Mouse (Mus musculus): ENCODE measurements around the gene Cd38. TPM values are rescaled to one million over a fixed set of nuclear protein-coding genes. Genes with fewer than 3 reads are reported as not detected.

Gene Cd38
- polyA plus RNA-seq, 1 experiment, result 6.3 TPM

DNA sequence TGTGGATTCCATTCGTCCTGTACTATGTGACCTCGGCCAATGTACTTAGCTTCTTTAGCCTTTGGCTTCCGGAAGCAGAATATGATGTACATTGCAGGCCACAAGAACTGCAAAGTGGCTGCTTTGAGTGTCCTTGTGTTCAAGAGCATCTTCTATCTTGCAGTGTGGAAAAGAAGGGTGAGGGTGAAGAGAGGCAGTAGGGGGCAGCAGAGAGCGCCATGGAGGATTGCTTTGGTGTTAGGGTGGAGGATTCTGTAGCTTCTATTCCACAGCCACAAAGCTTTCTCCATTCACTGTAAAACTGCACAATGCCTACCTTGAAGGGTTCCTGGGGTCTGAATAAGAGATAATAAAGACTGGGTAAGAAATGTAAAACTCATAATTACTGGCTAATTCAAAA, 55.6 kb downstream of the Cd38 start:
- H3K27ac ChIP-seq (ENCODE audit: insufficient read depth, low read length), result no peak overlapping the region
- no peaks in the 10 kb centered on the region for H3K4me1 ChIP-seq (ENCODE audit: control insufficient read depth, insufficient read depth, low read length)
- H3K9ac ChIP-seq (ENCODE audit: low read depth, poor library complexity, severe bottlenecking), result no peak overlapping the region
- H3K27me3 ChIP-seq (ENCODE audit: control insufficient read depth, insufficient read depth, low read length, poor library complexity, severe bottlenecking), result no peaks in the 10 kb centered on the region
- TF ChIP-seq POLR2A (IDR thresholded peaks at IDR 0.05; ENCODE audit: insufficient read depth, low read length) (no peak), CTCF (IDR thresholded peaks at IDR 0.05; ENCODE audit: low read depth, low read length) (peak; percentile 70), EP300 (IDR thresholded peaks at IDR 0.05; ENCODE audit: insufficient read depth, low read depth, low read length) (no peak)
- no peaks in the 10 kb centered on the region for H3K9me3 ChIP-seq (replicated peaks; ENCODE audit: control insufficient read depth, insufficient read depth, low read length, poor library complexity, severe bottlenecking)
- H3K36me3 ChIP-seq (ENCODE audit: control insufficient read depth, insufficient read depth, low read length, poor library complexity, severe bottlenecking), result no peaks in the 10 kb centered on the region
- no peak overlapping the region for H3K4me3 ChIP-seq (ENCODE audit: low read depth, low read length)

DNA sequence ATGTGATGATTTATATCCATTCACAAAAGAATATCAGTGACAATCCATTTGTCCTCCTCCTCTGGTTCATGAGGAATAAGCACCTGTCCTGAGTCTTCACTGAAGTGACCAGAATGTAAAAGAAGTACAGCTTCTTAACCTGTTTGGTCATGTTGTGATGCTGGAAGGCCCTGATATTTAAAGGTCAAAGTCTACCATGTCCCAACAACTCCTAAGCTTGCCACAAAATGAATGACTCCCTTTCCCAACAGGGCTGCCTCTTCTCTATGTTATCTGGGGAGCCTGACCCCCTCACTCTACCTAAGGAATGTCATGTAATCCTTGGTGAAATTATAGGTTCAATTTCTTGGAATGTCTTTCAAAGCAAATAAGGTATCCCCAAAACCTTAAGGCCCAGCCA, 59.4 kb downstream of the Cd38 start:
- no peaks in the 10 kb centered on the region for H3K36me3 ChIP-seq (ENCODE audit: control insufficient read depth, insufficient read depth, low read length, poor library complexity, severe bottlenecking)
- H3K27me3 ChIP-seq (ENCODE audit: control insufficient read depth, insufficient read depth, low read length, poor library complexity, severe bottlenecking), result no peaks in the 10 kb centered on the region
- H3K4me1 ChIP-seq (ENCODE audit: control insufficient read depth, insufficient read depth, low read length), result no peaks in the 10 kb centered on the region
- no peak overlapping the region for H3K9ac ChIP-seq (ENCODE audit: low read depth, poor library complexity, severe bottlenecking)
- H3K9me3 ChIP-seq (replicated peaks; ENCODE audit: control insufficient read depth, insufficient read depth, low read length, poor library complexity, severe bottlenecking), result no peaks in the 10 kb centered on the region
- H3K27ac ChIP-seq (ENCODE audit: insufficient read depth, low read length), result no peak overlapping the region
- TF ChIP-seq POLR2A (IDR thresholded peaks at IDR 0.05; ENCODE audit: insufficient read depth, low read length) (no peak), CTCF (IDR thresholded peaks at IDR 0.05; ENCODE audit: low read depth, low read length) (no peak), EP300 (IDR thresholded peaks at IDR 0.05; ENCODE audit: insufficient read depth, low read depth, low read length) (no peak)
- no peak overlapping the region for H3K4me3 ChIP-seq (ENCODE audit: low read depth, low read length)

DNA sequence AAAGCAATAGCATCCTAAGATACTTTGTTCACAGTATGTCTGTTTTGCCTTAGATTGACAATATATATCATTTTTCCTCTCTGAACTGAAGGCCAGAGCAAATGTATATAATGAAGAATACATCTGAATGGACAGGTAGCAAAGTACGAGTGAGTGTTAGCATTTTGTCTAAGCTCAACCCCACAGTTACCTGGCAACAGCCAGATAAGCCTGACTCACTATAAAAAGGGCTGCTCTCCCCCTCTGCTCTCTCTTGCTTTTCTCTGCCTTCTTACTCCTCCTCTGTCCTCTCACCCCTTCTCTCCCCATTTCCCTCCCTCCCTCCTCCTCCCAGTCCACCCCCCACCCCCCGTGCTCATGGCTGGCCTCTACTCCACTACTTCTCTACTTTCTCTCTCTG, 64.9 kb downstream of the Cd38 start:
- no peaks in the 10 kb centered on the region for H3K4me1 ChIP-seq (ENCODE audit: control insufficient read depth, insufficient read depth, low read length)
- H3K4me3 ChIP-seq (ENCODE audit: low read depth, low read length), result no peak overlapping the region
- H3K27ac ChIP-seq (ENCODE audit: insufficient read depth, low read length), result no peak overlapping the region
- TF ChIP-seq POLR2A (IDR thresholded peaks at IDR 0.05; ENCODE audit: insufficient read depth, low read length) (no peak), CTCF (IDR thresholded peaks at IDR 0.05; ENCODE audit: low read depth, low read length) (no peak), EP300 (IDR thresholded peaks at IDR 0.05; ENCODE audit: insufficient read depth, low read depth, low read length) (no peak)
- H3K9ac ChIP-seq (ENCODE audit: low read depth, poor library complexity, severe bottlenecking), result no peak overlapping the region
- H3K27me3 ChIP-seq (ENCODE audit: control insufficient read depth, insufficient read depth, low read length, poor library complexity, severe bottlenecking), result no peaks in the 10 kb centered on the region
- H3K36me3 ChIP-seq (ENCODE audit: control insufficient read depth, insufficient read depth, low read length, poor library complexity, severe bottlenecking), result no peaks in the 10 kb centered on the region
- H3K9me3 ChIP-seq (replicated peaks; ENCODE audit: control insufficient read depth, insufficient read depth, low read length, poor library complexity, severe bottlenecking), result no peaks in the 10 kb centered on the region

GRCm38 (mm10) chr5:43947330-43947977, 79.1 kb downstream of the Cd38 start:
- no peaks in the 10 kb centered on the region for H3K36me3 ChIP-seq (ENCODE audit: control insufficient read depth, insufficient read depth, low read length, poor library complexity, severe bottlenecking)
- H3K9me3 ChIP-seq (replicated peaks; ENCODE audit: control insufficient read depth, insufficient read depth, low read length, poor library complexity, severe bottlenecking), result no peaks in the 10 kb centered on the region; the same call in 1 of the 2 replicates
- H3K4me1 ChIP-seq (ENCODE audit: control insufficient read depth, insufficient read depth, low read length), result no peaks in the 10 kb centered on the region
- H3K27me3 ChIP-seq (ENCODE audit: control insufficient read depth, insufficient read depth, low read length, poor library complexity, severe bottlenecking), result no peaks in the 10 kb centered on the region
- no peak overlapping the region for H3K4me3 ChIP-seq (ENCODE audit: low read depth, low read length)
- H3K9ac ChIP-seq (ENCODE audit: low read depth, poor library complexity, severe bottlenecking), result peak overlapping the region; percentile 23; the same call in 1 of the 2 replicates
- TF ChIP-seq CTCF (IDR thresholded peaks at IDR 0.05; ENCODE audit: low read depth, low read length) (no peak), EP300 (IDR thresholded peaks at IDR 0.05; ENCODE audit: insufficient read depth, low read depth, low read length) (no peak), POLR2A (IDR thresholded peaks at IDR 0.05; ENCODE audit: insufficient read depth, low read length) (no peak)
- peak overlapping the region; percentile 80 for H3K27ac ChIP-seq (ENCODE audit: insufficient read depth, low read length)

GRCm38 (mm10) chr5:43948111-43948743, 79.9 kb downstream of the Cd38 start:
- H3K27me3 ChIP-seq (ENCODE audit: control insufficient read depth, insufficient read depth, low read length, poor library complexity, severe bottlenecking), result no peaks in the 10 kb centered on the region
- H3K27ac ChIP-seq (ENCODE audit: insufficient read depth, low read length), result peak overlapping the region; percentile 87
- H3K4me1 ChIP-seq (ENCODE audit: control insufficient read depth, insufficient read depth, low read length), result peaks cover 1% of the 10 kb centered on the region
- no peaks in the 10 kb centered on the region for H3K36me3 ChIP-seq (ENCODE audit: control insufficient read depth, insufficient read depth, low read length, poor library complexity, severe bottlenecking)
- no peaks in the 10 kb centered on the region; the same call in 1 of the 2 replicates for H3K9me3 ChIP-seq (replicated peaks; ENCODE audit: control insufficient read depth, insufficient read depth, low read length, poor library complexity, severe bottlenecking)
- TF ChIP-seq POLR2A (IDR thresholded peaks at IDR 0.05; ENCODE audit: insufficient read depth, low read length), result peak; percentile 8
- TF ChIP-seq EP300 (IDR thresholded peaks at IDR 0.05; ENCODE audit: insufficient read depth, low read depth, low read length), result peak; percentile 98
- TF ChIP-seq CTCF (IDR thresholded peaks at IDR 0.05; ENCODE audit: low read depth, low read length), result no peak
- H3K4me3 ChIP-seq (ENCODE audit: low read depth, low read length), result peak overlapping the region; percentile 47
- peak overlapping the region; percentile 60 for H3K9ac ChIP-seq (ENCODE audit: low read depth, poor library complexity, severe bottlenecking)

DNA sequence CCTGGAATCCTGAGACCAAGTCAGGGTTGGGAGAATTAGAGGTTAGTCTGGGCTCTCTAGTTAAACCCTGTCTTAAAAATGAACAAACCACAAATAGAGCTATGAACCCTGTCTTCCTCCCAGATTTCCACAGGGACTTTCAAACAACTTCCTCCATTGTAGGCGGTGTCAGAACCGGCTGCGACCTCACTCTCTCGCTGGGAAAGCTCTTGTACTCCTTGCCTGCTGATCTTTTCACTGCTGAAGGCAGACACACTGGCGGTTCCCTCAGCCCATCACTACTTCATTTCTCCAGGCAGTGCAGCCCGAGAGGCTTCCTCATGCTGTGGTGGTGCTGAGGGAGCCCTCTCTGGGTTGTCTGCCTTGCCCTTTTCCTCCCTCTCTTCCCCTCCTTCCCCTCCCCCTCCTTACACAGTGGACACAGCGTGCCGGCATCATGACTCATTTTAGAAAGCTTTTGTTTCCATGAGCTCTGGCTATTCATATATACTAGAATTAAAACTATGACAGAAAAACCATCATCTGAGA, 80.5 kb downstream of the Cd38 start:
- no peaks in the 10 kb centered on the region for H3K27me3 ChIP-seq (ENCODE audit: control insufficient read depth, insufficient read depth, low read length, poor library complexity, severe bottlenecking)

More for the DNA sequence above, 80.5 kb downstream of the Cd38 start:
- no peaks in the 10 kb centered on the region; the same call in 1 of the 2 replicates for H3K9me3 ChIP-seq (replicated peaks; ENCODE audit: control insufficient read depth, insufficient read depth, low read length, poor library complexity, severe bottlenecking)
- peak overlapping the region; percentile 60 for H3K9ac ChIP-seq (ENCODE audit: low read depth, poor library complexity, severe bottlenecking)
- TF ChIP-seq EP300 (IDR thresholded peaks at IDR 0.05; ENCODE audit: insufficient read depth, low read depth, low read length) (0 out of 2 replicates have a peak, but pooled peaks have one; percentile 43), POLR2A (IDR thresholded peaks at IDR 0.05; ENCODE audit: insufficient read depth, low read length) (no peak)
- H3K36me3 ChIP-seq (ENCODE audit: control insufficient read depth, insufficient read depth, low read length, poor library complexity, severe bottlenecking), result no peaks in the 10 kb centered on the region
- H3K27ac ChIP-seq (ENCODE audit: insufficient read depth, low read length), result peak overlapping the region; percentile 87
- peak overlapping the region; percentile 38 for H3K4me3 ChIP-seq (ENCODE audit: low read depth, low read length)
- peaks cover 2% of the 10 kb centered on the region for H3K4me1 ChIP-seq (ENCODE audit: control insufficient read depth, insufficient read depth, low read length)
